Comparison of ENCODE assay signal across 17 mouse cellular contexts in the genomic region with DNA sequence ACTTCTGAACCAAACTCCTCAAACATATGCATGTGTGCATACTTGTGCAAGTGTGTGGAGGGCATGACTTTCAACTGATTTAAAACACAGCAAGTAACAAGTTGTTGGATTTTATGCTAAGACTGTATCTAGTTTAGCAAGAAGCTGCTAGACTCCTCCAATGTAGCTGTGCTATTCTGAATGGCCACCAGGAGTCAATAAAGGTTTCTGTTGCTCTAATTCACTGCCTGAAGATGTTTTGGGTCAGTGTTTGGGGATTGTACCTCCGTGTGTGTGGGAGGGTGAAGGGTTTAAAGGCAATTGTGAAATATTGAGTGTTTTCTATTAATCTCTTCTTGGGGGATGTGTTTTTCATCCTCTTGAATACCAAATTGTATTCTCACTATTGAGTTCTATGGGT. TPM values are rescaled to one million over a fixed set of nuclear protein-coding genes. Genes with fewer than 3 reads are reported as not detected.
DNase-seq lines count a peak whose midpoint lies in the region; ATAC-seq and TF ChIP-seq lines count a peak whose summit lies in the region.
"Had no signal": no experiment of that assay in that cellular context is flagged by ENCODE, and none has a peak within 500 bp of the region (broad histone marks: within the 10 kb centered on the region; RNA-seq: fewer than 3 reads in every experiment).

No protein-coding gene starts in this region.

- in situ Hi-C loops in Patski (cut with MboI; ENCODE audit: low pct_unique_long_range_greater_than_20kb) = no loop called here

- H3K27ac ChIP-seq in liver, embryonic 14.5 days = no peak overlapping the region
- H3K27ac ChIP-seq in liver, embryonic 12.5 days = no peak overlapping the region
- H3K27ac ChIP-seq: embryonic facial prominence, embryonic 13.5 days; forebrain, embryonic 10.5 days; neural tube, embryonic 15.5 days had no signal

- no peaks in the 10 kb centered on the region for H3K36me3 ChIP-seq in liver, embryonic 14.5 days (replicated peaks; ENCODE audit: control insufficient read depth, insufficient read depth, low read depth)
- no peaks in the 10 kb centered on the region for H3K36me3 ChIP-seq in liver, embryonic 12.5 days
- H3K36me3 ChIP-seq: embryonic facial prominence, embryonic 13.5 days; forebrain, embryonic 10.5 days; neural tube, embryonic 15.5 days had no signal

- no peak for ATAC-seq in liver, embryonic 14.5 days (ENCODE audit: insufficient read depth)
- ATAC-seq in liver, embryonic 12.5 days = no peak
- ATAC-seq in Patski = no peak
- ATAC-seq in megakaryocyte progenitor cell, adult 5-6 weeks (replicated peaks; ENCODE audit: poor library complexity) = peak; percentile 66; the same call in 1 of the 2 replicates
- ATAC-seq: intestine, embryonic 16.5 days had no signal

- CTCF ChIA-PET in Patski (lab: Charles Lee) = no interaction called here

- POLR2A ChIA-PET in Patski (lab: Charles Lee) = no interaction called here

- no peak overlapping the region for H3K4me2 ChIP-seq in liver, embryonic 14.5 days (ENCODE audit: low read depth)
- no peak overlapping the region for H3K4me2 ChIP-seq in liver, embryonic 12.5 days
- H3K4me2 ChIP-seq: embryonic facial prominence, embryonic 13.5 days; neural tube, embryonic 15.5 days had no signal

- no peak for DNase-seq in liver, embryonic 14.5 days (ENCODE audit: low read depth in 3 of 3, low spot score in 3 of 3)
- DNase-seq in CD4-positive helper T cell, adult 2 months (ENCODE audit: low read depth, low spot score) = peak; percentile 57
- DNase-seq in Patski (ENCODE audit: low read depth, low spot score) = no peak
- no peak for DNase-seq in gastrocnemius, adult 18-20 months (ENCODE audit: low spot score)
- no peak for DNase-seq in kidney, postnatal 14 days
- DNase-seq: adrenal gland, postnatal 25 days; cerebellum, postnatal 25 days; heart, adult 18-20 months; heart, postnatal 36 days; spleen, adult 18-20 months had no signal

- no peak overlapping the region for H3K4me3 ChIP-seq in liver, embryonic 14.5 days (ENCODE audit: insufficient read depth in 1 of 2, low read depth in 2 of 2, low read length in 2 of 2)
- H3K4me3 ChIP-seq in liver, embryonic 12.5 days = no peak overlapping the region
- H3K4me3 ChIP-seq: embryonic facial prominence, embryonic 13.5 days; forebrain, embryonic 10.5 days; neural tube, embryonic 15.5 days had no signal

- 25% methylated on average over 1 of the region's 1 CpGs for WGBS in liver, embryonic 14.5 days (ENCODE audit: insufficient replicate concordance)
- WGBS in liver, embryonic 12.5 days (ENCODE audit: insufficient replicate concordance) = 46% methylated on average over 1 of the region's 1 CpGs

- no peaks in the 10 kb centered on the region for H3K9me3 ChIP-seq in liver, embryonic 14.5 days (ENCODE audit: control insufficient read depth, low read length)
- no peaks in the 10 kb centered on the region for H3K9me3 ChIP-seq in liver, embryonic 12.5 days (replicated peaks)
- H3K9me3 ChIP-seq: embryonic facial prominence, embryonic 13.5 days; forebrain, embryonic 10.5 days; neural tube, embryonic 15.5 days had no signal

- no peaks in the 10 kb centered on the region for H3K27me3 ChIP-seq in liver, embryonic 14.5 days (ENCODE audit: control insufficient read depth, insufficient read depth, low read length)
- no peaks in the 10 kb centered on the region for H3K27me3 ChIP-seq in liver, embryonic 12.5 days (replicated peaks)
- H3K27me3 ChIP-seq in Patski = no peaks in the 10 kb centered on the region
- H3K27me3 ChIP-seq: embryonic facial prominence, embryonic 13.5 days; neural tube, embryonic 15.5 days had no signal

- TF ChIP-seq EP300 in liver, embryonic 14.5 days (IDR thresholded peaks at IDR 0.05; ENCODE audit: low read depth) = no peak

- H3K9ac ChIP-seq in liver, embryonic 14.5 days (replicated peaks) = no peak overlapping the region
- H3K9ac ChIP-seq in liver, embryonic 12.5 days = no peak overlapping the region
- H3K9ac ChIP-seq: embryonic facial prominence, embryonic 13.5 days; neural tube, embryonic 15.5 days had no signal

- no peaks in the 10 kb centered on the region; a peak in 1 of 4 replicates for H3K4me1 ChIP-seq in liver, embryonic 14.5 days (replicated peaks; ENCODE audit: control insufficient read depth in 2 of 2, insufficient read depth in 2 of 2, low read length in 1 of 2)
- no peaks in the 10 kb centered on the region for H3K4me1 ChIP-seq in liver, embryonic 12.5 days
- H3K4me1 ChIP-seq: embryonic facial prominence, embryonic 13.5 days; forebrain, embryonic 10.5 days; neural tube, embryonic 15.5 days had no signal

- peak; percentile 14; the same call in 1 of the 2 replicates for TF ChIP-seq CTCF in liver, embryonic 14.5 days (IDR thresholded peaks at IDR 0.05; ENCODE audit: low read depth)
- TF ChIP-seq CTCF in Patski (IDR thresholded peaks at IDR 0.05) = peak; percentile 33

RNA-seq across cellular contexts. Expression of a gene that starts 6.4 kb away (rescaled TPM):
- 0.75 and 1.4 TPM in 2 replicates for polyA plus RNA-seq in liver, embryonic 14.5 days (2012; rRNA removed)
- polyA plus RNA-seq in liver, embryonic 14.5 days (2014; fragmentation: Nextera tagmentation; extraction: Ambion mirVana) = 1.8 and 2.7 TPM in 2 replicates
- polyA plus RNA-seq in liver, embryonic 12.5 days (2016; fragmentation: Nextera tagmentation; extraction: Ambion mirVana) = 1.9 and 2.2 TPM in 2 replicates
- polyA plus RNA-seq in Patski (2021) = 11.5 TPM
- total RNA-seq in megakaryocyte progenitor cell, adult 5-6 weeks (2015) = 14.7 and 26.8 TPM in 2 replicates
- total RNA-seq in megakaryocyte progenitor cell, adult 5-6 weeks (2017) = 34.1 and 46.1 TPM in 2 replicates
- under 1 TPM; 0.14 to 0.27 TPM for total RNA-seq in gastrocnemius, adult 18-20 months (2021)
- total RNA-seq: layer of hippocampus, adult 18-20 months had no signal
